Mouse (Mus musculus) frontal cortex, postnatal 36 days (tissue): ENCODE measurements at regions not wholly inside any gene's neighbourhood (a gene's known extent, or its start where the extent isn't known, plus 50 kb on each side); places are given as distances from the start of the nearest gene placed in this dataset.

Experiments
- DNase-seq, 2 experiments: peaks; one replicate each; pipeline ENCODE4 v3.0.0; 2022; ENCODE audit warnings: low spot score in 2 of 2

- no peak for DNase-seq
Measured at GRCm38 (mm10) chr14:58605529-58605928, 535.2 kb downstream of the Fgf9 start.

- DNase-seq: no peak
Measured at GRCm38 (mm10) chr14:58598867-58599266, 528.5 kb downstream of the Fgf9 start.

- DNase-seq: no peak
Measured at GRCm38 (mm10) chr14:58597810-58598209, 527.5 kb downstream of the Fgf9 start.

- no peak for DNase-seq
Measured at GRCm38 (mm10) chr14:58596936-58597335, 526.6 kb downstream of the Fgf9 start.

DNA sequence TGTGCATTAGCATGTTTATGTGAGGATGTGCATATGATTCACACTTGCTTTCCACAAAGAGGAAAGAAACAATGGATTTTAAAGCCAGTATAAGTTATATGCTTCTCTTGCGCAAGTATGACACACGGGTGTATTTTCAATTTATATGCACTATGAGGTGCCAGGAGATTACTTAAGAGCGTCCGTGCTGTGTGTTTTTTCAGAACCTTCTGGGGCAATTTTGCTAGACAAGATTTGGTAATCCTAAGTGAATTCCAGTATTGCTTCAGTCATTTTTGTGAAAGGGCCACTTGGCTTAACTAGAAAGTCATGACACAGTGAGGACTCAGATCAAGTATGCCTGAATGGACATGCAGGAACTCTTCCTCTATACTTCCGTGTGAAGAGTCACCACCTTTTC lies 511.5 kb downstream of the Fgf9 start:
- DNase-seq: no peak

GRCm38 (mm10) chr14:58570021-58570420 lies 499.7 kb downstream of the Fgf9 start:
- no peak for DNase-seq

DNA sequence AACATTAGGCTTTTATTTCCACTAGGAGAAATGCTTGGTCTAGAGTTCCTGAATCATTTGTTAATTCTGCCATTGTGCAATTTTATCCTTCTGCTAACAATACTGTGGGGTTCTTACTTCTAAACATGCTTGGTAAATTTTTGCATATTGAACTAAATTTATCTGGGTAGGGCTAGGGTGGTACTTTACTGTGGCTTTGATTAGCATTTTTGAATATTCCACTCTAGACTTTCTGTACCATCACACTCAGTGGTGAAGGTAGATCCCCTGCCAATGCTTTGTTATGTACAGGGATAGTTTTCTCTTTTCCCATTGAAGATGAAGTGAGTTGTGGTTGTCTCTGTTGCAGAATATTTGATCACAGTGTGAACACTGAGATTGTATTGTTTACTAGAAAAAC lies 497.1 kb downstream of the Fgf9 start:
- DNase-seq: no peak

DNA sequence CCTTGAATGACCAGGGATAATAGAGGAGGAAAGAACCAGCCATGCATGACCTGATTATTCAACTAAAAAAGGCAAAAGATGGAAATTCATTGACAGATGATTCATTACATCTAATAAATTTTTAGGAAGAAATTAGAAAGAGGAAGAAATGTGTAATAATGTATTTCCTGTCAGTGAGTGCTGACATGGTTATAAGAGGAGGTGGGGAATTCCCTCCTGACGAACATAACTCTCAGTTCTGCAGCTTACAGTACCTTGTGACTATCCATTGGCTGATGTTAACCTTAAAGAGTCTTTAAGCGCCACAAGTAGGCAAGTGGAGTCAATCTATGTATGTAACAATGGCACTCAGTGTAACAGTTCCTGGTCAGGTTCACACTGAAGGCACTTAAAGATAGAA lies 492.7 kb downstream of the Fgf9 start:
- no peak for DNase-seq

DNA sequence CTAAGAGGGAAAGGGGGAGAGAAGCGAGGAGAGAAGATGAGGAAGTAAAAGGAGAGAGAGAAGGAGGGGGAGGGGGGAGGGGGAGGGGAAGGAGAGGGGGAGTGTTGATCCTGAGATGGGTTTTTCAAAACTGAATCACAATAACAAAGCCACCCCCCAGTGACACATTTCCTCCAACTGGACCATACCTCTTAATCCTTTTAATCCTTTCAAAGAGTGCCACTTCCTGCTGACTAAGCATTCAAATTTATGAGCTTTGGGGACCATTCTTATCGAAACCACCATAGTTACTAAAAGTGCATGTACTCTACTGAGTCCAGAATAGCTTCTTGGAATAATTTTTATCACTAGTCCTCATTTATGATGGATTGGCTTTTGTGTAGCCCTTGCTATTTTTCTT lies 480.4 kb downstream of the Fgf9 start:
- no peak for DNase-seq

DNA sequence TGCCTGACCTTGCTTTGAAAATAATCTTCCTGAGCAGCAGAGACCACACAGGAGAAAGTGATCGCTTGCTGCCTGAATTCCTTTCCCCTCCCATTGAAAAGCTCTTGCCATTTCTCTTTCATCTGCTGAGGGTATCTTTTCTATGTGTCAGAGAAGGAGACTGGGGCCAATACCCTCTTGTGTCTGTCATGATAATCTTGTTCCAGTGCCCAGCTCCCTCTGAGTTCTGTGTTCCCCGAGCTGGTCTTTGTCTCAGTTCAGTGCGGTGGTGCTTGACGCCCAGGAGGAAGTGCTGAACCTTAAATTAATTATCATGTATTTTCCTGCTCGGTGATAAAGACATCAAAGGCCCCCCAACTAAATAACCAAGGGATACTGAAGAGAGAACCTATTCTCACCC lies 475.4 kb downstream of the Fgf9 start:
- no peak for DNase-seq

DNA sequence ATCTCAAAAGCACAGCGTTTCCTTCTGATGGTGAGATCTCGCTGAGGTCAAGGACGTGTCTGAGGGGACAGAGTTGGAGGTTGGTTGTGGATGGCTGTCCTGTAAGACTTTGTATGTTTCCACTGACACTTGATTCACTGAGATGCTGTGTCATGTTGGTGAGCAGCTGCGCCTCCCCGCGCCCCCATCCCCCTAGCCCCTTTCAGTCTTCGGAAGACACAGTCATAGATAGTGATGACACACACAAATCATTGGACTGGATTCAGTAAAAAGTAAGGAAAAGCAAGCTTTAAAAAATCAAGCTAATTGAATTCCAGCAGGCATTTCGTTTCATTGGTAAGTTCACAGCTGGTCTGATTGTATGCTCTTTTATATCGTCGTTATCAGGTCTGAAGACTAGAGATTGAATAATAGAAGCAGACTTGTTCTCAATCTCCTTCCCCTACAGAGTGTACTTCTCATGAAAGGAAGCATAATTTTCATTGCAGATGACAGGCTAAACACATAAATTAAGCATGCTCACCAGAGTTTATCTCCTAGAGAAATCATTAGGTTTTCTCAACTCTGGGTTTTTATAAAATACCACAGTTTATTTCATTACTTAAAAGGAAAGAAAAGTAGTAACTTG lies 472.9 kb downstream of the Fgf9 start:
- DNase-seq: no peak

- no peak for DNase-seq
Measured at GRCm38 (mm10) chr14:58538135-58538534, 467.8 kb downstream of the Fgf9 start.

DNA sequence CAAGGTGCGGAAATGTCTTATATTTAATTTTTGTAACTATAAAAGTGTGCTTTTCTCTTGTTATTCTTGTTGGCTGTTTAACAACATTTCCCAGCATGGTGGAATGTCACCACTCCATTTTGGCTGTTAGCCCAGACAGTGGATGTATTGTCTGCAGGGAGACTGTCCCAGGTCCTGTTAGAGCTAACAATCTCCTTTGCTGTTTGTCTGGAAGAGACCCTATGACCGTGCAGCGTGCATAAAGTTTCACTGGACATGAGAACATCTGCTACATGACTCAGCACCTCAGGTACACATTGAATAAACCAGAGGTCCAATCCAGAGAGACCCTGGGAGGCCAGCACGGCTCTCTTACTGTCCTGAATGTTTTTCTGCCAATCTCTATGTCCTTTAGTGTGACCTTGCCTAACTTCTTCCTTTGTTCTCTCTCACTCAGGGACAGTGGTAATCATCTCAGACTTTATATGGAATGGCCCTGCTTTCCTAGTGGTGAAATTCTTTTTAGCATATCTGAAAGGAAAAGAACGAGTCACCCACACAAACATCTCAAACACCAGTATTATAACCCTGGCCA lies 450.7 kb downstream of the Fgf9 start:
- DNase-seq: no peak

DNA sequence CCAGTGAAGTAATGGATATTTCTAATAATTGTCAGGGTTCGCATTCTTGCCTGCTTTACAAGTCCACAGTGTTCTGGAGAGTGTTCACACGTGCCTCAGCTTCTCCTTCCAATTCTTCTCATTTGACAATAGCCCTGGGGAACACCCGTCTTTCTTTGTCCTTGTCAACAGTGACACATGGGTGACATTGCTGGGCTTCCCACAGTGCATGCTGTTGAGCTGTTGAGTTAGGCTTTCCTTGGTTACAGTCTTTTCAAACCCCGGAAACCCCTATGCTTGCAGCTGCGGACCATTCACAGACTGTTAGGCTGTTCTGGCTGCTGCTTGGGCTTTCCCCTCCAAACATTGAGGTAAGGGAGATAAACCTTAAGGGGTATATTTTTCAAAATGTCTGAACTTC lies 450.0 kb downstream of the Fgf9 start:
- DNase-seq: no peak

GRCm38 (mm10) chr14:58519086-58519485 lies 448.7 kb downstream of the Fgf9 start:
- DNase-seq: no peak

DNA sequence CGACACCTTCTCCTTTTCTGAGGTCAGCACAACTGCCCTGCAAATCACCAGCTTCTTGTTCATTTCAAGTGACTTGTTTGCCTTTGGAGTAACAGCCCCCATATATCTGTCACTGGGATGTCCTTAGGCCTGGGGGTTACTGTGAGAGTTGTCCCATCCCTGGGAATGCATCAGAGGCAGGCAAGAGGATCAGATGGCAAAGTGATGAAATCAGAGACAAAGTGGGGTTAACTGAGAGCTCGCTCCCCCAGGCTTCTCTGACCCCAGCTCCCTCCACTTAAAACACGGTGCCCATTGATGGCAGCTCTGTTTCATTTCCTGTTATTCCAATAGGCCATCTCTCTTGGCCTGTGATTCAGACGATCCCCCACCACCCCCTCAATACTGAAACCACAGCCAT lies 446.2 kb downstream of the Fgf9 start:
- no peak for DNase-seq

DNA sequence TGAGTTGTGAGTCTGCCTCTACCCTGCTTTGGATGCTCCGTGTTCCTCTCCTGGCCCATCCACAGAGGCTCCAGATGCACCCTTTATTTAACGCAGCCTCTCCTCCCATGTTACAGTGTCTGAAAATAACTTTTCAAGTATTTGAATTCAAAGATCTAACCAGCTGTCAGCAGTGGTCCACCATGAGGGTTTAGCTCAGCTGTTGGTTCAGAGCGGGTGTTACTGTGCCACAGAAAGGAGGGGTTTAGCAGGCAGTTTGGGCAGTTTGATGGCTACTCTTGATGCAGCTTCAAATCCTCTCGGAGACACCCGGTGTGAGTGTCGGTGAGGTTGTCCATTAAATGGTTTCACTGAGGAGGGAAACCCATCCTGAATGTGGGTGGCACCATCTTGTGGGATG lies 441.8 kb downstream of the Fgf9 start:
- DNase-seq: no peak

DNA sequence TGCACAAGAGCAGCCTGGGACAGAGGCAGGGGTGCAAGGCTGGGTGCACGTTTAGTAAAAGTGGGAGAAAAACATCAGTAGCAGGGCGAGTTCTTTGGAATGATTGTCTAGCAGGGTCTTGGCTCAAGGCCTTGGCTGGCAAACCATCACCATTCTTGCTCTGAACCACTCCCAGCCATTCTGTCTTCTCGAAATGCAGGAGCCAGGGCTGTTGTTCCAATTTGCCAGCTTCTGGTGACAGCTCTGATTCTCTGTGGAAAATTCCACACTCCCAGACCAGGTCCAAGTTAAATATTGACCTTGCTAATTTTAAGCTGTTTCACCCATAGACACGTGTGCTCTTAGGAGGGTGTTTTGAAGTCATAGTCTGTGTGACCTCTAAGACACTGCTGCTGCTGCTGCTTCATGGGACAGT lies 441.2 kb downstream of the Fgf9 start:
- no peak for DNase-seq

DNA sequence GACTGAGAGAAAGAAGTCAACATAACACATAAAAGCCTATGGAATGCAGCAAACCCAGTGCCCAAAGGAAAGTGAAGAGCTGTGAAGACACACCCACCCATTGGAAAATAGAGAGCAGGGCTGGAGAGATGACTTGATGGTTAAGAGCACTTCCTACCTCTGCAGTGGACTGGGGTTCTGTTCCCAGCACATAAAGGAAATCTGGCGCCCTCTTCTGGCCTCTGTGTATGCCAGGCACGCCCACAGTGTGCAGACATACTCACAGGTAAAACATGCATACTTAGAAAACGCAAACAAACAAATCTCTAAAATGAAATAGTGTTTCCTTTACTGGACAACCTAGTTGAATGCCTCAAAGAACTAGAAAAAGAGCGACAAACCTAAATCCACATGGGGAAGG lies 440.4 kb downstream of the Fgf9 start:
- no peak for DNase-seq

DNA sequence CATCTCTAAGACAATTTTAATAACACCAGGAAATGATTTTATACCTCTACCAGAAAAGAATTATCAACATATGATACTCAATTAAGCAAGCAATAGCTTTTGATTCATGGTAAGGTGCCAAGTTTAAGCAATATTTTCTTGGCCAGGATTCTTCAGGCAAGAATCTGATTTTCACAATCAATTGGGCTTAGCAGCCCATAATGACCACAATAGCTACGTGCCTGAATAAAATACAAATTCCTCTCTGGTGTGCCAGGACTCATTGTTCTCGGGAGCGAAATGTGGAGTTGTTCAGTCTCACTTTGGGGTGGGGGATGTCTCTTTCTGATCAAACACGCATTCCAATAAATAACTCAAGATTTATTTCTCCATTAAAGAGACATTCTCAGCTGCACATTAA lies 438.8 kb downstream of the Fgf9 start:
- no peak for DNase-seq

DNA sequence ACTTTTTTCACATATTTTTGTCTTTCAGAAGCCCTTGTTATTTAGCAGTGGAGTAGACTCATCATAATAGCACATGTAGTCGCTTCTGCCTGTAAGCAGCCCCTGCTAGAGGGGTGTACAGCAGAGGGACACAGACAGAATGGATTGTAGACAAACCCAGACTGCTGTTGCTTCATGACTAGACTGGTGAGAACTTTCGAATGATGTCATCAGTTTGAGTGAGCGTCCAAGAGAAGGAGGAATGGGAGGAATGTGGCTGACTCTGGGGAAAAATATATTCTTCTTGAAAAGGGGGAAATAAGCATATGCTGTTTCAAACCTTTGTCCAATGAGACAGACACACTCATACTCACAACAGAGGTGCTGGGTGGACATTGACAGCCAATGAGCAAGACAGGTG lies 436.1 kb downstream of the Fgf9 start:
- DNase-seq: no peak

DNA sequence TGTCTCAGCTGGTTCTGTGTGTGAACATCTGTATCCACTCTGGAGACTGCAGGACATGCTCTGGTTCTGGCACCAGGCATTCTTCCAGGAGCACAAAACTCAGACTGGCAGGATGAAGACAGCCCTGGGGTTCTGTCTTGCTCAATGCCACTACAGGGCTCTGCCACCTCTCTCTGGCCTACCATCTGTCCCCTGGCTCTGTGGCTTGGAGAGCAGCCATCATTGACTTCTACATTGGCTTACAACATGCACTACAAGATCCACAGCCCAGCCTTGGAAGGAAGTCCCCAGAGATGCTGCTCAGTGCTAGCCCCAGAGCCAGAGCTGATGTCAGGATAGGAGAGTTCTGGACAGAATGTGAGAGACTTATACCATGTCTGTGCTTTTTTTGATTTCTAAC lies 435.5 kb downstream of the Fgf9 start:
- DNase-seq: no peak

GRCm38 (mm10) chr14:58502890-58503289 lies 432.5 kb downstream of the Fgf9 start:
- no peak for DNase-seq

DNA sequence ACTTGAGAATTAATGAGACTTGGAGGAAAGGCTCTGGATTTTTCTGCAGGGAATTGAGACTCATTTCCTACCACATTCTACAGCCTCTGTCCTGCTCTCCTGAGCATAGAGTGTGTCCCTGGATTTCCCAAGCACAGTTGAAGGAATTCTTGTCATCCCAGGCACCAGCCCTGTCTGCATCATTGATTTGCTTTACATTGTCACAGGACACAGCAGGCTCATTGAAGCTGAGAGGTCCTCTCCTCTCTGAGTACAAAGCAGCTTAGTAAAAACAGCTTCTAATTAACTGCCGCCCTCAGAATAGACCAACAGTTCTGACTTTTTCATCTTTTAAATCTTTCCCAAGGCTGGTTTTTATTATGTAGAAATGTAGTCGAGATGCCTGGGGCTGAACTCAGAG lies 429.7 kb downstream of the Fgf9 start:
- no peak for DNase-seq
